Mouse (Mus musculus): ENCODE results near the gene Ubap2l.

Ubap2l gene

GRCm38 (mm10) chr3:90016626-90017025 is 35.8 kb downstream of the Ubap2l start:
- CTCF ChIA-PET: no interaction called here
- POLR2A ChIA-PET: interaction anchor here in 1 of 4 experiments (1.0 to 2.3 kb wide), 4 partner anchors 11 to 99 kb away, joined by 3 to 9 read pairs (median 5); no protein-coding TSS in a partner anchor

GRCm38 (mm10) chr3:90010291-90010690 is 42.1 kb downstream of the Ubap2l start:
- POLR2A ChIA-PET: interaction anchor here in 3 of 4 experiments (0.9 to 8.1 kb wide), 10 partner anchors 11 to 54 kb away, joined by 3 to 92 read pairs (median 6); partner anchors contain the start of genes Hax1 (in 2 of the 3) and 4933434E20Rik (in 1 of the 3)
- CTCF ChIA-PET: interaction anchor here in 1 of 4 experiments (0.6 kb wide), 1 partner anchor 14 kb away, joined by 3 read pairs; no protein-coding TSS in a partner anchor

DNA sequence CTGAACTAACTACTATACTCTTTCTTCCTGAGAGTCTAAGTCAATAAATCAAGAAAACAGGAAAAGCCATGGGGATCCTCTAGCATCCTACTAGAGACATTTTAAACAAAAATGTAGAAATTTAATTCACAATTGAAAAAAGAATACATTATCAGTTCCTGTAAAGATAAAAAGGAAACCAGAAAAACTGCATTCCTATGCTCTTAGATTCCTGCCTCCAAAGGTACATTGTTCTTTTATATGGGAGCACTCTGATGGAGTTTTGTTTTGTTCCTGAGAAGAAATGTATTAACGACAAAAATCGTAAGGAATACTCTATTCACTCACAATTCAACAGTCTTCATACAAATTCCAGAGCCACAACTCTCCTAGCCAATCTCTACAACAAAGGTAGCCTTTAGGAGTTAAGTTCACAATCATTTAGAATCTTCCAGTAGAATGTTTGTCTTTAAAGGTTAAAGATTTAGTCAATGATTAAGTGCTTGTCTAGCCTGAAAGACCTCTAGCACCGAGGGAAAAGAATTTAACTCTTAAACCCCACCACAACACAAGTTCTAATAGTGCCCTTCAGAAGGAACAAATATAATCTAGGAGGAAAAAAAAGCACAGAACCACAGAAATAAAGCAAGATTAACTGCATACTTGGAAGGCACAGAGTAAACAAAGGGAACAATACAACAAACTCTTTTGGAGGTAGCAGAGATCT is 48.2 kb downstream of the Ubap2l start:
- ChIA-PET POLR2A (interaction anchor here in 1 of 4 experiments (0.6 to 1.5 kb wide), 3 partner anchors 16 to 75 kb away, joined by 3 to 5 read pairs (median 3); no protein-coding TSS in a partner anchor), CTCF (interaction anchor here in 1 of 4 experiments (0.5 kb wide), 1 partner anchor 649 kb away, joined by 3 read pairs; no protein-coding TSS in a partner anchor)

DNA sequence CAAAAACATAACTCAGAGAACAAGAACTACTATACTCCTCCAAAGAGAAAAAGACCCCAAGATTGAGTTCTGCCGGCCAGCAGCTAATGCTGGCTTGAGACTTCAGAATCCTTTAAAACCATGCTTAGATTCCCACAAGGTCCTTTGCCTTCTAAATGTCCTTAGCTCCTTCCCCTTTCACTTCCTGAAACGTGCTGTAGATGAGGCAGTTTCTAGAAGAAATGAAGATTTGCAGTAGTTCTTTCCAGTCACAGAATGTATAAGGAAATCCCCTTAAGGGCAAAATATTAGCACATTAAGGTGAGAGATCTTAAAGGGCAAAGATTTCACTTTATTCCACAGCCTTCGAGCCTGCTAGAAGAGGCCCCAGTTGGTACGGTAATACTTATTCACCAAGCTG is 52.6 kb downstream of the Ubap2l start:
- CTCF ChIA-PET: no interaction called here
- POLR2A ChIA-PET: interaction anchor here in 3 of 4 experiments (0.6 to 6.8 kb wide), 22 partner anchors 11 to 215 kb away, joined by 3 to 92 read pairs (median 16); partner anchors contain the start of gene 4933434E20Rik (in 1 of the 3)

DNA sequence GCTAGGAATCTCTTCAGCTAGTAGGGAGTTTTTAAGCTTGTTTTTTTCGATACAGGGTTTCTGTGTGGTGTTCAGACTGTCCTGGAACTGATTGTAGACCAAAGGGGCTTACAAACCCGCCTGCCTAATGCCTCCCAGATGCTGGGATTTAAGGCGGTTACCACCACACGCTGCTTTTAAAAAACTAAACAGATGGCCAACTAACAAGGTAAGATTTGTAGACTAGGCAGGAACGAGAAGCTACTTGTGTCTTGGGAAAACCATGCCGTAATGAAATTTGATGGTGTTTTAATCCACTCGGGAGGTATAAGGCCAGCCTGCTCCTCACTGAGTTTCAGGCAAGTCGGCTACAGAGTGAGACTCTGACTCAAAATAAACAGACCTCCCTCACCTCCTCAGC is 53.3 kb downstream of the Ubap2l start:
- ChIA-PET CTCF (interaction anchor here in 3 of 4 experiments (0.5 to 1.9 kb wide), 10 partner anchors 15 to 357 kb away, joined by 3 to 7 read pairs (median 4); no protein-coding TSS in a partner anchor), POLR2A (interaction anchor here (0.6 to 6.8 kb wide), 113 partner anchors 7 to 822 kb away, joined by 3 to 92 read pairs (median 5); partner anchors contain the start of genes Rab13 (in 3 of the 4), Rps27 (in 3 of the 4), 4933434E20Rik (in 2 of the 4) and Atp8b2 (in 2 of the 4))

- CTCF ChIA-PET: interaction anchor here in 3 of 4 experiments (0.5 to 1.9 kb wide), 10 partner anchors 15 to 358 kb away, joined by 3 to 7 read pairs (median 4); no protein-coding TSS in a partner anchor
- POLR2A ChIA-PET: interaction anchor here (0.6 to 6.8 kb wide), 136 partner anchors 8 to 822 kb away, joined by 3 to 92 read pairs (median 4); partner anchors contain the start of genes Rab13 (in 3 of the 4), Rps27 (in 3 of the 4), 4933434E20Rik (in 2 of the 4) and Atp8b2 (in 2 of the 4)
Measured at GRCm38 (mm10) chr3:89998612-89999054, 53.8 kb downstream of the Ubap2l start, which contains the start of gene Hax1. Hax1 (minus strand) TSS chr3:89998780.

GRCm38 (mm10) chr3:89997791-89998495 is 54.5 kb downstream of the Ubap2l start:
- POLR2A ChIA-PET: interaction anchor here (0.6 to 6.8 kb wide), 134 partner anchors 8 to 821 kb away, joined by 3 to 92 read pairs (median 4); partner anchors contain the start of genes Rab13 (in 3 of the 4), Rps27 (in 3 of the 4), 4933434E20Rik (in 2 of the 4) and Atp8b2 (in 2 of the 4)
- CTCF ChIA-PET: interaction anchor here in 2 of 4 experiments (1.0 to 1.9 kb wide), 6 partner anchors 14 to 82 kb away, joined by 3 to 7 read pairs (median 6); no protein-coding TSS in a partner anchor

DNA sequence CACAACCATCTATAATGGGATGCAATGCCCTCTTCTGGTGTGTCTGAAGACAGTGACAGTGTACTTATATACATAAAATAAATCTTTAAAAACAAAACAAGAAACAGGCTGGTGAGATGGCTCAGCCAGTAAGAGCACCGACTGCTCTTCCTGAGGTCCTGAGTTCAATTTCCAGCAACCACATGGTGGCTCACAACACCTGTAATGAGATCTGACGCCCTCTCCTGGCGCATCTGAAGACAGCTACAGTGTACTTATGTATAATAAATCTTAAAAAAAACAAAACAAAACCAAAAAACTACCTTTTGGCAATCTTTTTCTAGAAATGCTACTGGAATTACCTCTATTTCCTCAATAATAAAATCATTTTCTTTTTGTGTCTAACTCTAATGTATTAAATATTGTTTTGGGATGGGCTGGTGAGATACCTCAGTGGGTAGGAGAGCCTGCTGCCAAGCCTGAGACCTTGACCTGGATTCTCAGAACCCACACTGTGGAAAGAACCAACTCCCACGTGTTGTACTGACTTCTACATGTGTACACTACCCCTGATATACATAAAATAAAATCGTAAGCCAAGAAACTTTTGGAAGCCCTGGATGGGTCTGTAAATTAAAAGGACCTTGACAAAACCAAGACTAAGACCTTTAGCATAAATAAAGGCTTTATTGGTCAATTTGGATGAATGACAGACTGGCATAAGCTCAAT is 57.5 kb downstream of the Ubap2l start:
- CTCF ChIA-PET: no interaction called here

DNA sequence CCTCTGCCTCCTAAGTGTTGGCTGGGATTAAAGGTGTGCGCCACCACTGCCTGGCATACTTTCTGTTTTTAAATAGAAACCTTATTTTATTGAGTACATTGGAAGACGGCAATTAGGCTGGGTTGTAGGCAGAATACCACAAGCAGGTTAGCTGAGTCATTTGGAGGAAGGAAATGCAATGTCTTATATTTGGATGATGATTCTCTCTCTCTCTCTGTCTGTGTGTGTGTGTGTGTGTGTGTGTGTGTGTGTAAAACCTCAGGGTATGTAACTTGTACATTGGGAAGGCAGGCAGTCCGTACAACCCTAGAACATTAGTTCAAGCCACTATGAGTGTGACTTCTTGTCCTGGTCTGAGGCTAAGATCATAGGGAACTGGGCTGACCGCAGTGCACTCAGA is 64.6 kb downstream of the Ubap2l start:
- POLR2A ChIA-PET: no interaction called here
- CTCF ChIA-PET: interaction anchor here in 2 of 4 experiments (0.6 to 1.0 kb wide), 2 partner anchors 78 to 506 kb away, joined by 3 to 4 read pairs; no protein-coding TSS in a partner anchor

More for the DNA sequence above, 57.5 kb downstream of the Ubap2l start:
- POLR2A ChIA-PET: interaction anchor here in 3 of 4 experiments (0.6 to 1.8 kb wide), 8 partner anchors 15 to 87 kb away, joined by 3 to 6 read pairs (median 3); partner anchors contain the start of gene 4933434E20Rik (in 1 of the 3)

- ChIA-PET CTCF (interaction anchor here in 2 of 4 experiments (0.6 to 1.0 kb wide), 3 partner anchors 78 to 530 kb away, joined by 3 to 4 read pairs (median 4); no protein-coding TSS in a partner anchor), POLR2A (interaction anchor here in 1 of 4 experiments (1.1 kb wide), 1 partner anchor 110 kb away, joined by 3 read pairs; no protein-coding TSS in a partner anchor)
Measured at GRCm38 (mm10) chr3:89987211-89987610, 65.2 kb downstream of the Ubap2l start.

GRCm38 (mm10) chr3:89982426-89982825 is 70.0 kb downstream of the Ubap2l start:
- ChIA-PET POLR2A (interaction anchor here in 3 of 4 experiments (0.6 to 3.3 kb wide), 9 partner anchors 9 to 311 kb away, joined by 3 to 22 read pairs (median 5); partner anchors contain the start of genes Hax1 (in 2 of the 3), Gatad2b (in 1 of the 3) and Il6ra (in 1 of the 3)), CTCF (interaction anchor here (0.6 to 1.6 kb wide), 10 partner anchors 15 to 132 kb away, joined by 3 to 17 read pairs (median 4); no protein-coding TSS in a partner anchor)

- CTCF ChIA-PET: interaction anchor here in 1 of 4 experiments (1.5 kb wide), 1 partner anchor 17 kb away, joined by 3 read pairs; no protein-coding TSS in a partner anchor
- POLR2A ChIA-PET: interaction anchor here in 1 of 4 experiments (0.7 to 1.2 kb wide), 3 partner anchors 8 to 100 kb away, joined by 3 to 5 read pairs (median 3); no protein-coding TSS in a partner anchor
Measured at GRCm38 (mm10) chr3:89976859-89977258, 75.6 kb downstream of the Ubap2l start.

- ChIA-PET POLR2A (interaction anchor here in 3 of 4 experiments (0.9 to 7.8 kb wide), 14 partner anchors 8 to 237 kb away, joined by 3 to 59 read pairs (median 4); partner anchors contain the start of genes Hax1 (in 2 of the 3), Il6ra (in 2 of the 3) and 4933434E20Rik (in 1 of the 3)), CTCF (interaction anchor here in 3 of 4 experiments (0.8 to 7.6 kb wide), 4 partner anchors 14 to 146 kb away, joined by 3 to 107 read pairs (median 4); no protein-coding TSS in a partner anchor)
Measured at GRCm38 (mm10) chr3:89968509-89968908, 83.9 kb downstream of the Ubap2l start.

DNA sequence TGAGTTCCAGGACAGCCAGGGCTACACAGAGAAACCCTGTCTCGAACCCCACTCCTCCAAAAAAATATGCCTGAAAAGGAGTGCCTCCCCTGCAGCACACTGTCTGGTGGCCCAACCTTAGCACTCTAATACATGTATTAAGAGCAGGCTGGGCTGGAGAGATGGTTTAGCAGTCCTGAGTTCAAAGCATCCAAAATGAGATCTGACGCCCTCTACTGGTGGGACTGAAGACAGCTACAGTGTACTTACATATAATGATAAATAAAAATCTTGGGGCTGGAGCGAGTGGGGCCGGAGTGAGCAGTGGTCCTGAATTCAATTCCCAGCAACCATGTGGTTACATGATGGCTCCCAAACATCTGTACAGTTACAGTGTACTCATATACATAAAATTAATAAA is 85.5 kb downstream of the Ubap2l start:
- ChIA-PET POLR2A (interaction anchor here in 3 of 4 experiments (0.6 to 7.8 kb wide), 14 partner anchors 8 to 546 kb away, joined by 3 to 59 read pairs (median 4); partner anchors contain the start of genes Hax1 (in 2 of the 3) and Il6ra (in 1 of the 3)), CTCF (interaction anchor here (0.6 to 7.6 kb wide), 28 partner anchors 9 to 530 kb away, joined by 3 to 107 read pairs (median 4); partner anchors contain the start of genes Hax1 (in 1 of the 4) and Pbxip1 (in 1 of the 4))

DNA sequence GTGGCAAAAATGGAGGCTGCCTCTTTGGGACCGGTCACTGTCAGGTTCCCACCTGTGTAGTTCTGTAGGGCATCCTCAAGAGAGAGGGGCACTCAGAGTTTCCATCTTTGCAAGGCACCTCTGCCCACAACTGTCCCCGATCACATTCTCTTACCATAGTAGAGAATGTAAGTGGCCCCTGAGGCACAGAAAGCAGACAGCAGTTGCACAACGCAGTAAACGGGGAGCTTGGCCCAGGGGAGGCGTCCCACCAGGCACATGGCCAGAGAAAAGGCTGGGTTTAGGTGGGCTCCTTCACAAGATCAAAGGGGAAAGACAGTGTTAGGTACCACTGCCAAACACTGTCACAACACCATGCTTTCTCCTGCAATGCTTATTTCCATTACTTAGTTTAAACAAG is 86.5 kb downstream of the Ubap2l start:
- CTCF ChIA-PET: interaction anchor here in 3 of 4 experiments (1.2 to 7.6 kb wide), 5 partner anchors 11 to 123 kb away, joined by 4 to 107 read pairs (median 6); no protein-coding TSS in a partner anchor
- POLR2A ChIA-PET: interaction anchor here in 2 of 4 experiments (1.0 to 7.8 kb wide), 8 partner anchors 9 to 111 kb away, joined by 4 to 59 read pairs (median 6); no protein-coding TSS in a partner anchor

DNA sequence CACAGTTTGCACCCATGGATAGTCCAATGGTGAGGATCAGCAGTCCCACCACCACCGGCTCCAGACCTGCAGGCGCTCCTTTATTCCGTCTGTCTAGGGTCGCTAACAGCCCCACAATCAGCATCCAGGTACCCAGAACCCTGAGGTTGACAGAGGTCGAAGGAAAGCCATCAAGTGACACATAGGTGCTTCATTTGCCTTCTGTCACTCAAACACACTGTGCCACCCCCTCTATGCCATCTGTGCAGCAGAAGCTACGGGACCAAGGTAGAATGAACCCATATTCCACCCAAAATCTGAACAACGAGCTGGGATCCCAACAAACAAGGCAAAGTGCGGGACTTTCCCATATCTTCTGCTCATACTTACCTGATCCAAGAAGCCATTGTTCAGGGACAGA is 86.9 kb downstream of the Ubap2l start:
- POLR2A ChIA-PET: interaction anchor here in 2 of 4 experiments (0.7 to 7.8 kb wide), 14 partner anchors 9 to 445 kb away, joined by 4 to 59 read pairs (median 6); partner anchors contain the start of genes Hax1 (in 1 of the 2) and Il6ra (in 1 of the 2)
- CTCF ChIA-PET: interaction anchor here (0.6 to 7.6 kb wide), 8 partner anchors 11 to 250 kb away, joined by 3 to 107 read pairs (median 14); no protein-coding TSS in a partner anchor
